26 mouse cellular contexts compared by ENCODE assay signal in genomic region chr19:41634099-41634498, GRCm38 (mm10). TPM values are rescaled to one million over a fixed set of nuclear protein-coding genes. Genes with fewer than 3 reads are reported as not detected.
DNase-seq lines count a peak whose midpoint lies in the region; ATAC-seq and TF ChIP-seq lines count a peak whose summit lies in the region.
"Had no signal": no experiment of that assay in that cellular context is flagged by ENCODE, and none has a peak within 500 bp of the region (broad histone marks: within the 10 kb centered on the region; RNA-seq: fewer than 3 reads in every experiment).

No protein-coding gene starts in this region.

- H3K27ac ChIP-seq in left cerebral cortex, adult 2 months = no peak overlapping the region
- H3K27ac ChIP-seq: embryonic facial prominence, embryonic 13.5 days; forebrain, embryonic 13.5 days; gastrocnemius, adult 2 months; heart, embryonic 13.5 days; hindbrain, embryonic 14.5 days; limb, embryonic 15.5 days; liver, embryonic 15.5 days; lung, embryonic 15.5 days; neural tube, embryonic 15.5 days had no signal

- DNase-seq in CD4-positive, CD25-positive, alpha-beta regulatory T cell, adult 2 months (ENCODE audit: low read depth, low spot score) = peak; percentile 6
- peak; percentile 38 for DNase-seq in left cerebral cortex, postnatal 4 days
- DNase-seq in left cerebral cortex, adult 2 months (ENCODE audit: extremely low spot score in 1 of 2, low spot score in 2 of 2) = no peak
- DNase-seq in B cell, adult 2 months = peak; percentile 39 to 42
- DNase-seq in heart, adult 9 months (ENCODE audit: low spot score in 2 of 2) = no peak
- DNase-seq in gastrocnemius, postnatal 36 days = no peak
- DNase-seq: adrenal gland, adult 2 months; embryo, embryonic 11 days; gastrocnemius, adult 2 months; heart, adult 11 months; heart, postnatal 14 days; kidney, adult 18-20 months; kidney, postnatal 4 days; lung, postnatal 4 days had no signal

- intact Hi-C loops in left cerebral cortex, postnatal 4 days (cut with DNase I) = no loop called here
- intact Hi-C loops in left cerebral cortex, adult 2 months (cut with DNase I) = no loop called here
- intact Hi-C loops in gastrocnemius, postnatal 36 days (cut with DNase I) = loop anchor here (10.0 kb wide), 1 partner anchor 319 kb away; no protein-coding TSS in a partner anchor

- H3K4me3 ChIP-seq in left cerebral cortex, adult 2 months = no peak overlapping the region
- H3K4me3 ChIP-seq: embryonic facial prominence, embryonic 13.5 days; erythroblast, embryonic 14.5 days; forebrain, embryonic 13.5 days; gastrocnemius, adult 2 months; heart, embryonic 13.5 days; limb, embryonic 15.5 days; liver, embryonic 15.5 days; lung, embryonic 15.5 days; neural tube, embryonic 15.5 days had no signal

- TF ChIP-seq CTCF in left cerebral cortex, adult 2 months (IDR thresholded peaks at IDR 0.05) = no peak

- ATAC-seq in CD4-positive, CD25-positive, alpha-beta regulatory T cell, adult 4 months = no peak
- ATAC-seq in neutrophil, adult 5-6 weeks (ENCODE audit: extremely low read depth, insufficient number of reproducible peaks, low FRiP score, poor library complexity, severe bottlenecking) = 0 out of 2 replicates have a peak, but pooled peaks have one; percentile 21
- ATAC-seq: forebrain, embryonic 13.5 days; inflammation-experienced regulatory T-cells, adult 6 months had no signal

RNA-seq across cellular contexts. Expression of gene Gm340, which starts 51.9 kb away (rescaled TPM):
- polyA plus RNA-seq in CD4-positive, CD25-positive, alpha-beta regulatory T cell, adult 4 months (2017; shearing (Covaris generic)) = 1 to 10 TPM; 4.0 to 6.4 TPM
- total RNA-seq in left cerebral cortex, postnatal 4 days (2021) = 10 to 100 TPM; 14.1 to 15.9 TPM
- total RNA-seq in left cerebral cortex, adult 2 months (2021) = 10 to 100 TPM; 13.7 to 15.9 TPM
- 28.7 and 31.2 TPM in 2 replicates for total RNA-seq in neutrophil, adult 5-6 weeks (2017)
- total RNA-seq in gastrocnemius, postnatal 36 days (2021) = 1 to 10 TPM; 5.9 to 6.5 TPM

Comparison
In these comparisons a context has a peak if more than half of its experiments do, and no peak if none do; other contexts are left out.
1. DNase-seq: peak in CD4-positive, CD25-positive, alpha-beta regulatory T cell, adult 2 months (single experiment), left cerebral cortex, postnatal 4 days (single experiment) and B cell, adult 2 months (2 of 2); none in left cerebral cortex, adult 2 months (0 of 2), heart, adult 9 months (0 of 2) and gastrocnemius, postnatal 36 days (0 of 2).